Mouse (Mus musculus) myocyte (in vitro differentiated cells): ENCODE data around the gene Grb14. TPM values are rescaled to one million over a fixed set of nuclear protein-coding genes. Genes with fewer than 3 reads are reported as not detected.

Experiments used
- H3K27me3 ChIP-seq: one replicate; pipeline ENCODE4 v1.6.1; 2011; ENCODE audit not compliant: control insufficient read depth, insufficient read depth, insufficient read length
- H3K36me3 ChIP-seq: one replicate; pipeline ENCODE4 v1.6.1; 2011; ENCODE audit not compliant: control insufficient read depth, insufficient read depth
- H3K4me2 ChIP-seq: one replicate; pipeline ENCODE4 v1.6.1; 2011; ENCODE audit warnings: low read depth, control low read depth
- H3K4me3 ChIP-seq: one replicate; pipeline ENCODE4 v1.5.1; 2011; ENCODE audit warnings: mild to moderate bottlenecking, control low read depth, moderate library complexity
- H3K79me2 ChIP-seq: one replicate; pipeline ENCODE4 v1.6.1; 2011; ENCODE audit not compliant: control insufficient read depth, insufficient read depth
- H3ac ChIP-seq: one replicate; pipeline ENCODE4 v1.6.1; 2011; ENCODE audit not compliant: control insufficient read depth, insufficient read length
- CEBPB ChIP-seq: IDR thresholded peaks from 2 replicates; pipeline ENCODE4 v1.6.1; 2011; ENCODE audit warnings: mild to moderate bottlenecking, moderate library complexity; ENCODE audit not compliant: poor library complexity, insufficient read depth, severe bottlenecking
- E2F4 ChIP-seq: IDR thresholded peaks from one replicate; pipeline ENCODE4 v1.6.1; 2011; ENCODE audit warnings: mild to moderate bottlenecking, control low read depth, moderate library complexity; ENCODE audit not compliant: insufficient read depth
- MAX ChIP-seq: IDR thresholded peaks from one replicate; pipeline ENCODE4 v1.6.1; 2011; ENCODE audit warnings: low read depth, mild to moderate bottlenecking, control low read depth
- MYOD1 ChIP-seq, 3 experiments: IDR thresholded peaks; one replicate each; pipeline ENCODE4 v1.6.1; 2011; ENCODE audit warnings: control low read depth in 2 of 3, low read depth in 2 of 3, mild to moderate bottlenecking in 2 of 3, moderate library complexity in 1 of 3; ENCODE audit not compliant: insufficient read length in 2 of 3, control insufficient read depth in 1 of 3
- MYOG ChIP-seq, 3 experiments: IDR thresholded peaks; one replicate each; pipeline ENCODE4 v1.6.1; 2011; ENCODE audit warnings: control low read depth in 2 of 3, low read depth in 2 of 3, mild to moderate bottlenecking in 2 of 3; ENCODE audit not compliant: insufficient read length in 2 of 3, control insufficient read depth in 1 of 3, insufficient read depth in 1 of 3
- POLR2A ChIP-seq: IDR thresholded peaks from one replicate; pipeline ENCODE4 v1.6.1; 2011; ENCODE audit warnings: low read depth, mild to moderate bottlenecking, control low read depth, moderate library complexity; ENCODE audit not compliant: insufficient read length
- POLR2AphosphoS2 ChIP-seq: IDR thresholded peaks from one replicate; pipeline ENCODE4 v1.6.1; 2011; ENCODE audit warnings: low read depth, control low read depth; ENCODE audit not compliant: insufficient read length
- REST ChIP-seq: IDR thresholded peaks from one replicate; pipeline ENCODE4 v1.6.1; 2011; ENCODE audit warnings: mild to moderate bottlenecking, control low read depth, moderate library complexity; ENCODE audit not compliant: insufficient read depth, insufficient read length
- SRF ChIP-seq: IDR thresholded peaks from one replicate; pipeline ENCODE4 v1.6.1; 2011; ENCODE audit warnings: low read depth; ENCODE audit not compliant: control insufficient read depth, insufficient read length
- TCF12 ChIP-seq: IDR thresholded peaks from one replicate; pipeline ENCODE4 v1.6.1; 2011; ENCODE audit warnings: mild to moderate bottlenecking, control low read depth; ENCODE audit not compliant: poor library complexity, insufficient read depth, severe bottlenecking
- TCF3 ChIP-seq: IDR thresholded peaks from one replicate; pipeline ENCODE4 v1.6.1; 2011; ENCODE audit warnings: low read depth, control low read depth; ENCODE audit not compliant: insufficient read length
- USF1 ChIP-seq: IDR thresholded peaks from one replicate; pipeline ENCODE4 v1.6.1; 2011; ENCODE audit warnings: low read depth, mild to moderate bottlenecking, control low read depth, moderate library complexity
- polyA plus RNA-seq: library from polyadenylated mRNA; unstranded; fragments of >200 nt; fragmentation: generic; extraction: Trizol; gene quantifications from one replicate; pipeline ENCODE4 v1.2.1, GENCODE M21; 2012; ENCODE audit warnings: missing spikeins

The Grb14 gene
- polyA plus RNA-seq, 1 experiment: 0.66 TPM

- H3K4me3 ChIP-seq: no peak overlapping the region
- no peak overlapping the region for H3K4me2 ChIP-seq
- H3K27me3 ChIP-seq: no peaks in the 10 kb centered on the region
- no peak for TF ChIP-seq TCF12
- no peak for TF ChIP-seq POLR2AphosphoS2
- no peak for TF ChIP-seq MAX
- no peak for TF ChIP-seq REST
- TF ChIP-seq E2F4: no peak
- no peak for TF ChIP-seq MYOD1 (IDR thresholded peaks at IDR 0.05; ENCODE audit: control insufficient read depth in 1 of 3, insufficient read length in 2 of 3, low read depth in 2 of 3)
- TF ChIP-seq TCF3: no peak
- no peak for TF ChIP-seq POLR2A
- TF ChIP-seq USF1: no peak
- no peak for TF ChIP-seq MYOG (IDR thresholded peaks at IDR 0.05; ENCODE audit: control insufficient read depth in 1 of 3, insufficient read depth in 1 of 3, insufficient read length in 2 of 3, low read depth in 2 of 3)
- TF ChIP-seq SRF: no peak
- TF ChIP-seq CEBPB: no peak
- H3K36me3 ChIP-seq: no peaks in the 10 kb centered on the region
- H3ac ChIP-seq: no peak overlapping the region
- H3K79me2 ChIP-seq: no peaks in the 10 kb centered on the region
Observed at GRCm38 (mm10) chr2:65005044-65005443, 19.7 kb downstream of the Grb14 start.

DNA sequence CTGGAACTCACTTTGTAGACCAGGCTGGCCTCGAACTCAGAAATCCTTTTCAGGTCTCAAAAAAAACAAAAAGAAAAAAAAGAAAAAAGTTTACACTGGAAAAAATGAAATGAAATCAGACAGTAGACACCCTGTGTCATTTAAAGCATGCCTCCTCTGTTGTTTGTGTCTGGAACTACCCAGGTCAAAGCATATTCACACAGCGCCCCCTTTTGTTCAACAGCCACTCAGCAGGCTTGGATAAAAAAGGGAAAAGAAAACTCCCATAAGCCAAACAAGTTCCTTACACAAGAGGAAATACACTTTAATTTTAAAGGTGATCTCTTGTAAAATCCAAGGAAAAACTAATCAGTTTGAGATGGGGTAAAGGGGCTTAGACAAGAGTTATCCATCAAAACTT, 21.4 kb downstream of the Grb14 start:
- TF ChIP-seq CEBPB: no peak
- no peak for TF ChIP-seq POLR2AphosphoS2
- TF ChIP-seq MYOD1 (IDR thresholded peaks at IDR 0.05; ENCODE audit: control insufficient read depth in 1 of 3, insufficient read length in 2 of 3, low read depth in 2 of 3): no peak
- no peak for TF ChIP-seq TCF12
- no peak for TF ChIP-seq TCF3
- no peak for TF ChIP-seq MYOG (IDR thresholded peaks at IDR 0.05; ENCODE audit: control insufficient read depth in 1 of 3, insufficient read depth in 1 of 3, insufficient read length in 2 of 3, low read depth in 2 of 3)
- no peak for TF ChIP-seq MAX
- no peak for TF ChIP-seq POLR2A
- TF ChIP-seq SRF: no peak
- no peak for TF ChIP-seq USF1
- TF ChIP-seq E2F4: no peak
- no peak for TF ChIP-seq REST
- H3ac ChIP-seq: no peak overlapping the region
- no peaks in the 10 kb centered on the region for H3K79me2 ChIP-seq
- H3K36me3 ChIP-seq: no peaks in the 10 kb centered on the region
- H3K4me3 ChIP-seq: no peak overlapping the region
- H3K27me3 ChIP-seq: no peaks in the 10 kb centered on the region
- no peak overlapping the region for H3K4me2 ChIP-seq

- H3K36me3 ChIP-seq: no peaks in the 10 kb centered on the region
- no peak for TF ChIP-seq TCF3
- TF ChIP-seq REST: no peak
- TF ChIP-seq E2F4: no peak
- no peak for TF ChIP-seq POLR2AphosphoS2
- TF ChIP-seq MAX: no peak
- TF ChIP-seq MYOD1 (IDR thresholded peaks at IDR 0.05; ENCODE audit: control insufficient read depth in 1 of 3, insufficient read length in 2 of 3, low read depth in 2 of 3): no peak
- no peak for TF ChIP-seq CEBPB
- TF ChIP-seq TCF12: no peak
- TF ChIP-seq MYOG (IDR thresholded peaks at IDR 0.05; ENCODE audit: control insufficient read depth in 1 of 3, insufficient read depth in 1 of 3, insufficient read length in 2 of 3, low read depth in 2 of 3): no peak
- no peak for TF ChIP-seq POLR2A
- no peak for TF ChIP-seq SRF
- TF ChIP-seq USF1: no peak
- no peak overlapping the region for H3K4me2 ChIP-seq
- no peak overlapping the region for H3K4me3 ChIP-seq
- H3K27me3 ChIP-seq: no peaks in the 10 kb centered on the region
- H3K79me2 ChIP-seq: no peaks in the 10 kb centered on the region
- H3ac ChIP-seq: no peak overlapping the region
Observed at GRCm38 (mm10) chr2:65002631-65003030, 22.2 kb downstream of the Grb14 start.

DNA sequence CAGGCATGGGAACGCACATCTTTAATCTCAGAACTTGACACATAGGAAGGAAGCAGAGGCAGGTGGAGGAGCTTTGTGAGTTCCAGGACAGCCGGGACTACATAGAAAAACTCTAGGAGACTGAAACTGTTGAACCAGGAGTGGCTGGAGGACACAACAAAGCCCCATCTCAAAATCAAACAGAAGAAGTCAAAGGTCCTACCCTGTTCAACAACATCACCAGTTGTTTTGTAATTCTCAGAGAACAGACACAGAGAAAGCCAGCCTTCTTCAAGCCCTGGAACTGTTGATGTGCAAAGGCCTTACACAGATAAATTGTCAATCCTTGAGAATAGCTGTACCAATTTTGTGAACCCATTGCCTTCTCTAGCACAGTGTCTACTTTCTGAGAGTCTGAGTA, 29.7 kb downstream of the Grb14 start:
- Histone ChIP-seq H3K36me3 (no peaks in the 10 kb centered on the region), H3K4me3 (no peak overlapping the region), H3K79me2 (no peaks in the 10 kb centered on the region), H3K27me3 (no peaks in the 10 kb centered on the region), H3ac (no peak overlapping the region), H3K4me2 (no peak overlapping the region)
- no peak for TF ChIP-seq REST

DNA sequence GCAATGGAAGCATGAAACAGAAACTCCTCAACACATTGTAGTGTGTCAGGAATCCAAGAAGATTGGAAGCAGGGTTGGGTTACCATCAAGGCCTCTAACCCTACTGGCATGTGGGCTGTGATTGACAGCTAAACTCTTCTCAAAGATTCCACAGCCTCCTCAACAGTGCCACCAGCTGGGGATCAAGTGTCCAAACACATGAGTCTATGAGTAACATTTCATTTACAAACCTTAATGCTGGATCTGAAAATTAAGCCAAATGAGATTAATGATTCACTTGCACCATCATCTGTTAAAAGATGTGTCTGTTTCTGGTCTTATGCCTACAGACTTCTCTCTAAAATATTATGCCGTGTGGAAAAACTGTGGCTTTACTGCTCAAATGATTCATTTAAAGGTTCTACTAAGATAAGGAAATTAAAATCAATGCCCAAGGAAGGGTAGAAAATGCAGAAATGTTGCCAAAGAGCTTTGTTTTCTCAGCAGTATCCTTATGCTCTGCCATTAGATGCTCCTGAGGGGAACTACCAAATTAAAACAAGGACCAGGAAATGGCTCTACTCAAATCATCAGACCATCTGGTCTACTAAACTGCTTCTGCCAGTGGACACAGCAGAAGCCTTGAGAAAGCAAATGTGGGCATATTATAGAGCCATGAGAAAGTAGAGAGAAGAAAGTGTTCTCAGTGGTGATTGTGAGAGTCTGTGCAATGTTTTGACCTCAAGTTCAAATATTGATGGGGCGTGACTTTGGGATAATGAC, 35.2 kb downstream of the Grb14 start:
- no peak for TF ChIP-seq MYOG (IDR thresholded peaks at IDR 0.05; ENCODE audit: control insufficient read depth in 1 of 3, insufficient read depth in 1 of 3, insufficient read length in 2 of 3, low read depth in 2 of 3)
- TF ChIP-seq POLR2A: no peak
- no peak for TF ChIP-seq TCF12
- TF ChIP-seq TCF3: no peak
- no peak for TF ChIP-seq REST
- TF ChIP-seq CEBPB: no peak
- no peak for TF ChIP-seq MYOD1 (IDR thresholded peaks at IDR 0.05; ENCODE audit: control insufficient read depth in 1 of 3, insufficient read length in 2 of 3, low read depth in 2 of 3)
- TF ChIP-seq USF1: no peak
- no peak for TF ChIP-seq MAX
- no peak for TF ChIP-seq POLR2AphosphoS2
- TF ChIP-seq E2F4: no peak
- no peak for TF ChIP-seq SRF
- Histone ChIP-seq H3K4me2 (no peak overlapping the region), H3K36me3 (no peaks in the 10 kb centered on the region), H3K27me3 (no peaks in the 10 kb centered on the region), H3K4me3 (no peak overlapping the region), H3ac (no peak overlapping the region), H3K79me2 (no peaks in the 10 kb centered on the region)
